Mouse (Mus musculus) heart, postnatal 10 days (tissue): ENCODE results near the gene Cald1. TPM values are rescaled to one million over a fixed set of nuclear protein-coding genes. Genes with fewer than 3 reads are reported as not detected.
A peak's percentile ranks its signal among the peaks of the same experiment; 100 is the strongest.

Source experiments
- DNase-seq, 2 experiments: peaks; one replicate each; pipeline ENCODE4 v3.0.0; 2021
- intact Hi-C: fragments of 180-260 bp; cut with DNase I; formaldehyde crosslinking; loops from one replicate; pipeline ENCODE4 v1.15.1; 2025
- total RNA-seq, 2 experiments: library from RNA; stranded (reverse); gene quantifications; 2 replicates each; pipeline ENCODE4 v1.2.3; 2021

The Cald1 gene
- total RNA-seq, 2 experiments from 2014 or later: 88.0 to 92.1 TPM

- intact Hi-C loops: no loop called here
- DNase-seq: peak; percentile 5 to 8
Observed at GRCm38 (mm10) chr6:34824406-34824805, 226.1 kb downstream of the Cald1 start.

Other genes with a start within 250 kb of the Cald1 start
- 1 to 10 TPM; 7.3 to 7.6 TPM for gene Akr1b8, start 244.4 kb upstream of the Cald1 start, total RNA-seq
- 10 to 100 TPM; 61.2 to 68.5 TPM for gene Akr1b10, start 214.3 kb upstream of the Cald1 start, total RNA-seq
- gene Akr1b7, start 186.2 kb upstream of the Cald1 start, total RNA-seq: not detected
- gene Bpgm, start 122.3 kb upstream of the Cald1 start, total RNA-seq: 10 to 100 TPM; 49.0 to 74.4 TPM
- 1 to 10 TPM; 6.9 to 8.2 TPM for gene Agbl3, start 181.9 kb downstream of the Cald1 start, total RNA-seq